Mouse (Mus musculus) heart, adult 18-20 months (tissue): ENCODE measurements at regions not wholly inside any gene's neighbourhood (a gene's known extent, or its start where the extent isn't known, plus 50 kb on each side); places are given as distances from the start of the nearest gene placed in this dataset.
A peak's percentile ranks its signal among the peaks of the same experiment; 100 is the strongest.

Experiments used
- DNase-seq, 2 experiments: peaks; one replicate each; pipeline ENCODE4 v3.0.0; 2021 to 2022; ENCODE audit warnings: mixed read lengths in 1 of 2

- no peak for DNase-seq
Measured at GRCm38 (mm10) chr1:39100492-39100891, 93.0 kb upstream of the Npas2 start.

GRCm38 (mm10) chr1:39102126-39102905, 91.2 kb upstream of the Npas2 start:
- DNase-seq: no peak

- no peak for DNase-seq
Measured at GRCm38 (mm10) chr1:39102989-39103910, 90.3 kb upstream of the Npas2 start.

GRCm38 (mm10) chr1:39105546-39106371, 87.8 kb upstream of the Npas2 start:
- peak; percentile 75 to 80 for DNase-seq

GRCm38 (mm10) chr1:39106372-39106643, 87.2 kb upstream of the Npas2 start:
- peak in 1 of 2 experiments; percentile 34 for DNase-seq

GRCm38 (mm10) chr1:39106650-39107049, 86.9 kb upstream of the Npas2 start:
- DNase-seq: peak; percentile 51 to 59

GRCm38 (mm10) chr1:39116319-39116718, 77.2 kb upstream of the Npas2 start:
- no peak for DNase-seq

- no peak for DNase-seq
Measured at GRCm38 (mm10) chr1:39122316-39123015, 71.1 kb upstream of the Npas2 start.

- no peak for DNase-seq
Measured at GRCm38 (mm10) chr1:39123081-39123812, 70.3 kb upstream of the Npas2 start.

- DNase-seq: no peak
Measured at GRCm38 (mm10) chr1:39123813-39124146, 69.8 kb upstream of the Npas2 start.

GRCm38 (mm10) chr1:39134521-39134920, 59.0 kb upstream of the Npas2 start:
- no peak for DNase-seq

- no peak for DNase-seq
Measured at GRCm38 (mm10) chr1:39143054-39143453, 50.5 kb upstream of the Npas2 start.

- DNase-seq: no peak
Measured at GRCm38 (mm10) chr1:39143626-39144025, 49.9 kb upstream of the Npas2 start.
